Mouse (Mus musculus): Measurements from ENCODE around the gene Il4i1. TPM values are rescaled to one million over a fixed set of nuclear protein-coding genes. Genes with fewer than 3 reads are reported as not detected.
A peak's percentile ranks its signal among the peaks of the same experiment; 100 is the strongest.

The Il4i1 gene
- polyA plus RNA-seq, 1 experiment from 2014 or later: 1.1 TPM

DNA sequence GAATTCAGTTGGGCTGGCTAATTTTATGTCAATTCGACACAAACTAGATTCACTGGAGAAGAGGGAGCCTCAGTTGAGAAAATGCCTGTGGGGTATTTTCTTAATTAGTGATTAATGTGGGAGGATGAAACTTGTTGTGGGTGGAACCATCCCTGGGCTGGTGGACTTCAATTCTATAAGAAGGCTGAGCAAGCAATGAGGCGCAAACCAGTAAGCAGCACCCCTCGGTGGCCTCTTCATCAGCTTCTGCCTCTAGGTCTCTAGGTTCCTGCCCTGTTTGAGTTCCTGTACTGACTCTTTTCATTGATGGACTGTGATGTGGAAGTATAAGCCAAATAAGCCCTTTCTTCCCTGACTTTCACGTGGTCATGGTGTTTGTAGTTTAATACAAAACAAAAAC is 5.8 kb upstream of the Il4i1 start:
- Histone ChIP-seq H3K27me3 (0 out of 2 replicates have a peak, but pooled peaks cover 4% of the 10 kb centered on the region), H3K9me3 (replicated peaks) (no peaks in the 10 kb centered on the region), H3K27ac (no peak overlapping the region), H3K9ac (no peak overlapping the region), H3K4me2 (no peak overlapping the region), H3K36me3 (peaks cover 28% of the 10 kb centered on the region), H3K4me3 (replicated peaks) (no peak overlapping the region), H3K4me1 (replicated peaks) (peaks cover 15% of the 10 kb centered on the region)
- DNase-seq (no peak), ATAC-seq (ENCODE audit: low read depth) (no peak)
- WGBS (ENCODE audit: insufficient replicate concordance): 60% methylated on average over 4 of the region's 4 CpGs

GRCm38 (mm10) chr7:44810819-44811557 is 5.2 kb upstream of the Il4i1 start:
- no peak for DNase-seq
- no peaks in the 10 kb centered on the region for H3K9me3 ChIP-seq (replicated peaks)
- H3K4me2 ChIP-seq: no peak overlapping the region
- no peak overlapping the region for H3K4me3 ChIP-seq (replicated peaks)
- H3K27me3 ChIP-seq: 0 out of 2 replicates have a peak, but pooled peaks cover 4% of the 10 kb centered on the region
- WGBS (ENCODE audit: insufficient replicate concordance): 71% methylated on average over 7 of the region's 7 CpGs
- peaks cover 16% of the 10 kb centered on the region for H3K4me1 ChIP-seq (replicated peaks)
- no peak overlapping the region for H3K9ac ChIP-seq
- ATAC-seq (ENCODE audit: low read depth): no peak
- H3K27ac ChIP-seq: no peak overlapping the region
- peaks cover 28% of the 10 kb centered on the region for H3K36me3 ChIP-seq

DNA sequence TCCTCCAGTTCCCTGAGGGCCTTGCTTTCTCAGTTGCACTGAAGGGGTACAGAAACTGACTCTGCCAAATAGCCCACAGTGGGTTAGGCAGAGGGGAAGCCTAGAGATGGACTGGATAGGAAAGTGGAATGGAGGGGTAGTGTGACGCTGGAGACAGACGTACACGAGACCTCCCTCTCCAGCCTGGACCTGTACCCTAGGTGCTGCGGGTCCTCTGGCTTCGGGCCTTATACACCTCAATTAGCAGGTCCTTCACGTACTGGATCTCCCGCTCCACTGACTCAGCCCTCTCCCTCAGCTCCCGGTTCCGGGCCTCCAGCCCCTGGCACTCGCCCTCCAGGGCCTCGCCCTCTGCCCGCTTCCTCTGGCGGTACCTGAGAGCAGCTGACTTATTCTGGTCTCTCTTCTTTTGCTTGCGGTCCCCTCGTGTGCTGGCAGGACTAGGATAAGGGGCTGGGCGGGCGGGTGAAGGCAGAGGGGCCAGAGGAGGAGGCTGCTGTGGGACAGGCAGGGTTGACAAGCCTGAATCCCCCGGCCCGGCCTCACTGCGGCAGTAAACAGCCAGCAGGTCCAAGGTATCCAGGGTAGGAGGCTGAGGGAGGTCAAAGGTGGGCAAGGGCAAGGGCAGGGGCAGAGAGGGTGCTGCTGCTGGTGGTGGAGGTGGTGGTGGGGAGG is 3.4 kb upstream of the Il4i1 start:
- Histone ChIP-seq H3K4me3 (replicated peaks) (no peak overlapping the region), H3K4me2 (no peak overlapping the region), H3K4me1 (replicated peaks) (peaks cover 25% of the 10 kb centered on the region), H3K9ac (no peak overlapping the region), H3K36me3 (peaks cover 28% of the 10 kb centered on the region), H3K27ac (no peak overlapping the region), H3K27me3 (no peaks in the 10 kb centered on the region), H3K9me3 (replicated peaks) (no peaks in the 10 kb centered on the region)
- WGBS (ENCODE audit: insufficient replicate concordance): 80% methylated on average over 20 of the region's 20 CpGs
- no peak for DNase-seq
- ATAC-seq (ENCODE audit: low read depth): no peak

DNA sequence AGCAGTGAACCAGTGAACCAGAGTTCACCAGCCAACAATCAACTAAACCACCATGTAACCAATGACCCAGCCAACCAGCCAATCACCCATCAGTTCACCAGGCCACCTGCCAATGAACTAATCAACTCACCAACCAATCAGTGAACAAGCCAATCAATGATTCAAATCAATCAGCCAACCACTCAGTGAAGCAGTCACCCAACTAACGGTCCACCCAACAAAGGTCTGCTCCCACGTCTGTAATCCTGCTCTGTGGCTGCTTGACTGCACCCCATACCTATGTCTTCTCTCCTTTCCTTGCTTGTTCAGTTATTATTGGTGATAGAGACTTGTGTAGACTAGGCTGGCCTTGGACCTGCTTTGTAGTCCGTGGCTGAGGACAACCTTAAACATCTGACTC is 2.2 kb upstream of the Il4i1 start:
- H3K36me3 ChIP-seq: peaks cover 35% of the 10 kb centered on the region
- no peaks in the 10 kb centered on the region for H3K9me3 ChIP-seq (replicated peaks)
- DNase-seq (no peak), ATAC-seq (ENCODE audit: low read depth) (no peak)
- no peak overlapping the region; the same call in 1 of the 2 replicates for H3K4me3 ChIP-seq (replicated peaks)
- peak overlapping the region; percentile 79 for H3K4me2 ChIP-seq
- peaks cover 37% of the 10 kb centered on the region for H3K4me1 ChIP-seq (replicated peaks)
- H3K27ac ChIP-seq: no peak overlapping the region
- H3K27me3 ChIP-seq: no peaks in the 10 kb centered on the region
- 0 out of 2 replicates have a peak overlapping the region, but pooled peaks have one; percentile 10 for H3K9ac ChIP-seq
- 73% methylated on average over 3 of the region's 3 CpGs for WGBS (ENCODE audit: insufficient replicate concordance)

DNA sequence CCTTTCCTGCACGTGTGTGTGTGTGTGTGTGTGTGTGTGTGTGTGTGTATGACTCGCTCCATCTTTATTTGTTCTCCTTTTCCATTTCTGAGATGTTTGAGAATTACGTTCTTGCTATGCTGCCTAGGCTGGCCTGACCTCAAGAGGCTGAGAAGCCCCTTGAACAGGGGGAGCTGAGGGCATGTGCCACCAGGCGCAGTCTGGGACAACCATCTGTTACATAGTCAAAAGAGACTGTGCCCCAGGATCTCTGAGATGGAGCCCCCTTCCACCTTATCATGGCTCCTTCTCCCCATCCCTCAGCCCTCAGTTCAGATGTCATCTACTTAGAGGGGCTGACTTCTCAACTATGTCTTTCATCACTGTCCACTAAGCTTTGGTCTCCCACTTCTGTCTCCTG is 1.8 kb upstream of the Il4i1 start:
- H3K27me3 ChIP-seq: no peaks in the 10 kb centered on the region
- DNase-seq (no peak), ATAC-seq (ENCODE audit: low read depth) (no peak)
- 90% methylated on average over 4 of the region's 4 CpGs for WGBS (ENCODE audit: insufficient replicate concordance)
- H3K4me3 ChIP-seq (replicated peaks): peak overlapping the region; percentile 74
- no peak overlapping the region for H3K27ac ChIP-seq
- peaks cover 41% of the 10 kb centered on the region for H3K4me1 ChIP-seq (replicated peaks)
- H3K4me2 ChIP-seq: peak overlapping the region; percentile 79
- H3K9me3 ChIP-seq (replicated peaks): no peaks in the 10 kb centered on the region
- H3K9ac ChIP-seq: peak overlapping the region; percentile 91; the same call in 1 of the 2 replicates
- peaks cover 39% of the 10 kb centered on the region for H3K36me3 ChIP-seq

DNA sequence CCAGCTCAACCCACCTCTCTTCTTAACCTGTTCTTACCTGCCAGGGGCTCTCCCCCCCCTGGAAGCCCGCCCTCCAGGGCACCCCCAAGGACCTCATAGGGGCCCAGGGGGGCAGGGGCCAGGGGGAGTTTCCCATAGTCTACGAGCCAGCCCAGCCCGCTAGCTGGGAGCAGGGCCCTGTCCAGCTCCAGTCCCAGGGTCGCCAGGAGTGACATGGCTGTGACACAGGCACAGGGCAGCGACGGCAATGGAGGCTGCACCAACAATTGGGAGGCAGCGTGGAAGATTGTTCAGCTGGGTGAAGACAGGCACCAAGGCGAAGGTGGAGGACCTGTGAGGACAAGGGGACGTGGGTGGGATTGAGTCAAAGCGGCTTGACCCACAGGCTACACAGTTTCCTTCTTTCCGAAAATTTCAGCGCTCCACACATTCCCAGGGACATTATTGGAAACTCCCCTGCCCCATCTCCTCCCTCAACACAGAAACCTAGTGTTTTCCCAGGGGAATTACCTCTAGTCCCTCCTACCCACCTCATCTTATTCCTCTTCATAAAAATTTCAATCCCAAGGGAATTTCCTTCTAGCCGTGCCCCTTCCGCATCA is 1.1 kb upstream of the Il4i1 start:
- 40% methylated on average over 14 of the region's 14 CpGs for WGBS (ENCODE audit: insufficient replicate concordance)
- peak overlapping the region; percentile 74 for H3K4me3 ChIP-seq (replicated peaks)
- peak overlapping the region; percentile 79 for H3K4me2 ChIP-seq
- H3K36me3 ChIP-seq: peaks cover 45% of the 10 kb centered on the region
- H3K27me3 ChIP-seq: no peaks in the 10 kb centered on the region
- H3K9me3 ChIP-seq (replicated peaks): no peaks in the 10 kb centered on the region
- H3K9ac ChIP-seq: peak overlapping the region; percentile 91
- no peak for DNase-seq
- H3K4me1 ChIP-seq (replicated peaks): peaks cover 48% of the 10 kb centered on the region
- H3K27ac ChIP-seq: peak overlapping the region; percentile 95
- ATAC-seq (ENCODE audit: low read depth): no peak

- Histone ChIP-seq H3K4me1 (replicated peaks) (peaks cover 63% of the 10 kb centered on the region), H3K27me3 (no peaks in the 10 kb centered on the region), H3K4me3 (replicated peaks) (peak within 1 kb of the TSS; percentile 74), H3K9ac (peak within 1 kb of the TSS; percentile 91), H3K27ac (peak within 1 kb of the TSS; percentile 95), H3K36me3 (peaks cover 40% of the 10 kb centered on the region), H3K9me3 (replicated peaks) (no peaks in the 10 kb centered on the region), H3K4me2 (peak within 1 kb of the TSS; percentile 79)
- WGBS (ENCODE audit: insufficient replicate concordance): under 1% methylated on average over 57 of the region's 57 CpGs
- peak; percentile 22 for ATAC-seq (ENCODE audit: low read depth)
- DNase-seq: peak; percentile 58
Measured at GRCm38 (mm10) chr7:44816470-44817021, 359 bp downstream of the Il4i1 start, which contains the start of gene Atf5. Gene Atf5 (minus strand): TSS chr7:44816658.

- DNase-seq: no peak
Measured at GRCm38 (mm10) chr7:44817441-44817840, 1.3 kb downstream of the Il4i1 start.

GRCm38 (mm10) chr7:44818164-44818563 is 2.0 kb downstream of the Il4i1 start:
- H3K36me3 ChIP-seq: peaks cover 44% of the 10 kb centered on the region
- H3K27ac ChIP-seq: peak overlapping the region; percentile 95
- H3K4me2 ChIP-seq: peak overlapping the region; percentile 79
- no peaks in the 10 kb centered on the region for H3K9me3 ChIP-seq (replicated peaks)
- H3K27me3 ChIP-seq: no peaks in the 10 kb centered on the region
- ATAC-seq (ENCODE audit: low read depth): no peak
- H3K9ac ChIP-seq: peak overlapping the region; percentile 91
- WGBS (ENCODE audit: insufficient replicate concordance): 27% methylated on average over 2 of the region's 2 CpGs
- peaks cover 77% of the 10 kb centered on the region for H3K4me1 ChIP-seq (replicated peaks)
- DNase-seq: no peak
- H3K4me3 ChIP-seq (replicated peaks): peak overlapping the region; percentile 74

More at GRCm38 (mm10) chr7:44817441-44817840, 1.3 kb downstream of the Il4i1 start:
- H3K27ac ChIP-seq: peak overlapping the region; percentile 95
- H3K9me3 ChIP-seq (replicated peaks): no peaks in the 10 kb centered on the region
- peaks cover 70% of the 10 kb centered on the region for H3K4me1 ChIP-seq (replicated peaks)
- H3K27me3 ChIP-seq: no peaks in the 10 kb centered on the region
- H3K4me2 ChIP-seq: peak overlapping the region; percentile 79
- H3K4me3 ChIP-seq (replicated peaks): peak overlapping the region; percentile 74
- H3K9ac ChIP-seq: peak overlapping the region; percentile 91
- H3K36me3 ChIP-seq: peaks cover 44% of the 10 kb centered on the region
- ATAC-seq (ENCODE audit: low read depth): no peak
- 22% methylated on average over 3 of the region's 3 CpGs for WGBS (ENCODE audit: insufficient replicate concordance)

GRCm38 (mm10) chr7:44818751-44819235 is 2.6 kb downstream of the Il4i1 start:
- peak overlapping the region; percentile 95 for H3K27ac ChIP-seq
- 42% methylated on average over 6 of the region's 6 CpGs for WGBS (ENCODE audit: insufficient replicate concordance)
- peaks cover 43% of the 10 kb centered on the region for H3K36me3 ChIP-seq

GRCm38 (mm10) chr7:44819391-44819790 is 3.2 kb downstream of the Il4i1 start:
- Histone ChIP-seq H3K4me1 (replicated peaks) (peaks cover 84% of the 10 kb centered on the region), H3K27me3 (no peaks in the 10 kb centered on the region), H3K36me3 (peaks cover 37% of the 10 kb centered on the region), H3K4me2 (peak overlapping the region; percentile 79), H3K27ac (peak overlapping the region; percentile 95), H3K4me3 (replicated peaks) (peak overlapping the region; percentile 74), H3K9ac (peak overlapping the region; percentile 91), H3K9me3 (replicated peaks) (no peaks in the 10 kb centered on the region)
- 83% methylated on average over 2 of the region's 2 CpGs for WGBS (ENCODE audit: insufficient replicate concordance)
- no peak for ATAC-seq (ENCODE audit: low read depth)
- no peak for DNase-seq

More at GRCm38 (mm10) chr7:44818751-44819235, 2.6 kb downstream of the Il4i1 start:
- Histone ChIP-seq H3K9ac (peak overlapping the region; percentile 91), H3K9me3 (replicated peaks) (no peaks in the 10 kb centered on the region), H3K27me3 (no peaks in the 10 kb centered on the region), H3K4me2 (peak overlapping the region; percentile 79), H3K4me1 (replicated peaks) (peaks cover 83% of the 10 kb centered on the region), H3K4me3 (replicated peaks) (peak overlapping the region; percentile 74)
- DNase-seq (peak; percentile 34), ATAC-seq (ENCODE audit: low read depth) (no peak)
